Mouse (Mus musculus): Measurements from ENCODE around the gene Atf6.

Atf6 gene

GRCm38 (mm10) chr1:170655280-170655917, 212.2 kb downstream of the Atf6 start:
- DNase-seq, result peak; percentile 7

Measured in liver (tissue).